Mouse (Mus musculus) gastrocnemius, adult 8-10 months (tissue): ENCODE data around the gene Dnajc30. TPM values are rescaled to one million over a fixed set of nuclear protein-coding genes. Genes with fewer than 3 reads are reported as not detected.
A peak's percentile ranks its signal among the peaks of the same experiment; 100 is the strongest.
"Not testable (repeated sequence)": the region's sequence is repeated elsewhere in the genome, so short reads cannot be mapped to it uniquely, and the experiment has no call there.

Source experiments
- DNase-seq, 2 experiments: peaks; one replicate each; pipeline ENCODE4 v3.0.0; 2022; ENCODE audit warnings: low spot score in 2 of 2
- total RNA-seq, 4 experiments: library from RNA; stranded (reverse); gene quantifications; 2 replicates each; pipeline ENCODE4 v1.2.4; 2022

The Dnajc30 gene
- total RNA-seq, 4 experiments from 2014 or later, result 24.3 to 26.8 (median 25.8) TPM

DNA sequence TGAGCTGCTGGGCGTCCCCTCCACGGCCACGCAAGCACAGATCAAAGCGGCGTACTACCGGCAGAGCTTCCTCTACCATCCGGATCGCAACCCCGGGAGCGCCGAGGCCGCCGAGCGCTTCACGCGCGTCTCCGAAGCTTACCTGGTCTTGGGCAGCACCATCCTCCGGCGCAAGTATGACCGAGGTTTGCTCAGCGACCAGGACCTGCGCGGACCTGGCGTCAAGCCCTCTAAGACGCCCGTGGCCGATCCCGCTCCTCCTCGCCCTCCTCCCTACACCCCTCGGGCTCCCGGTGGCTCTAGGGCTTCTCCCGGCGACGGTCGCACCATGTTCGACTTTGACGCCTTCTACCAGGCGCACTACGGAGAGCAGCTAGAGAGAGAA lies 372 bp downstream of the Dnajc30 start:
- no peak for DNase-seq

GRCm38 (mm10) chr5:135064909-135065446 lies 976 bp downstream of the Dnajc30 start, which contains the start of gene Bud23:
Gene Bud23 (minus strand): TSS chr5:135064959.
- DNase-seq, result not testable (repeated sequence)

- DNase-seq, result no peak
Observed at GRCm38 (mm10) chr5:135066008-135066407, 2.0 kb downstream of the Dnajc30 start.

- DNase-seq, result no peak
Observed at GRCm38 (mm10) chr5:135070448-135070847, 6.4 kb downstream of the Dnajc30 start.

GRCm38 (mm10) chr5:135072061-135072460 lies 8.1 kb downstream of the Dnajc30 start:
- no peak for DNase-seq

DNA sequence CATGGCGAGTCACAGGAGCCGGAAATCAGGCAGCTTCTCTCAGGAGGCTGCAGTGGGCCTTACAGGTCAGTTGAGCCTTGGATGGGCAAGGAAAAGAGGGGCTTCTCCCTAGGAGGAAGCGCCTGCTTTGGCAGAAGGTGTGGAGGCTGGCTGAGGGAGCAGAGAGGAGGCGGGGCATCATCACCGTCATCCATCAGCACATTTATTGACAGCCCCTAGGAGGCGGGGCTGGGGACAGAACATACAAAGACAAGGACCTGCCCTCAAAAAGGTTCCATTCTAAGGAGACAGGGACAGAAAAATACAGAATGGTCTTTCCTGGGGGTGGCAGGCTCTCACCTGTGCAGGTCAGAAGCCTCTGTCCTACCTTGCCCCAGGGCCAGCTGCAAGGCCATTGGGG lies 8.7 kb downstream of the Dnajc30 start:
- DNase-seq, result no peak

- DNase-seq, result no peak
Observed at GRCm38 (mm10) chr5:135073349-135074150, 9.5 kb downstream of the Dnajc30 start.

DNA sequence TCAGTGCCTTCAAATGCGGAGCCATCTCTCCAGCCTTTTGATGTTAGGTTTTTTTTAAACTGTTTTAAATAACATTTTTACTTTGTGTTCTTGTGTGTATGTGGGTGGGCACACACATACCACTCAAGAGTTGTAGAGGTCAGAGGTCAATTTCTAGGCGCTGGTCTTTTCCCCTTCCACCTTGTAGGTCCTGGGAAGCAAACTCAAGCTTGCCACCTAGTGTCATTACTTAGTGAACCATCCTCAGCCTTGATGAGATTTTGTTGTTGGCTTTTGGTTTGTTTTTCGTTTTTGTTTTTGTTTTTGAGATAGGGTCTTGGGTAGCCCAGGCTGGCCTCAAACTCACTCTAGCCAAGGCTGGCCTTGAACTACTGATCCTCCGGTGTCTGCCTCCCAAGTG lies 11.7 kb downstream of the Dnajc30 start:
- no peak for DNase-seq

DNA sequence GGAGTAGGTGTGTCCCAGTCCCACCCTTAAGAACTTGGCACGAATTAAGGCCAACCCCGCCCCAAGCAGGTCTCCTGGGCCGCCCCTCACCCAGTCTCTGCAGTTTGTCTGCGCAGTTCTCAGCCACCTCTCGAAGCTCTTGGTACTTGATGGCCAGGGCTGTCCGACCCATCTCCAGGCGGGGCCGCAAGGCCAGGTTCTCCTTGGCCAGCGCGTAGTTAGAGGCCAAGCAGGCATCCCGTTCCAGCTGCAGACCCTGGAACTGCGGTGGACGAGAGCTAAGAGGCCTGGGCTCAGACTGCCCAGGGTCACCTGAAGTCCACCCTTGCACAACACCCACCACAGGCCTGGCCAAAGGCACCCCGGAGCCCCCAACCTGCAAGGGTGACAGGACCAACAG lies 12.4 kb downstream of the Dnajc30 start:
- DNase-seq, result no peak

- DNase-seq, result no peak
Observed at GRCm38 (mm10) chr5:135076931-135077505, 13.0 kb downstream of the Dnajc30 start.

DNA sequence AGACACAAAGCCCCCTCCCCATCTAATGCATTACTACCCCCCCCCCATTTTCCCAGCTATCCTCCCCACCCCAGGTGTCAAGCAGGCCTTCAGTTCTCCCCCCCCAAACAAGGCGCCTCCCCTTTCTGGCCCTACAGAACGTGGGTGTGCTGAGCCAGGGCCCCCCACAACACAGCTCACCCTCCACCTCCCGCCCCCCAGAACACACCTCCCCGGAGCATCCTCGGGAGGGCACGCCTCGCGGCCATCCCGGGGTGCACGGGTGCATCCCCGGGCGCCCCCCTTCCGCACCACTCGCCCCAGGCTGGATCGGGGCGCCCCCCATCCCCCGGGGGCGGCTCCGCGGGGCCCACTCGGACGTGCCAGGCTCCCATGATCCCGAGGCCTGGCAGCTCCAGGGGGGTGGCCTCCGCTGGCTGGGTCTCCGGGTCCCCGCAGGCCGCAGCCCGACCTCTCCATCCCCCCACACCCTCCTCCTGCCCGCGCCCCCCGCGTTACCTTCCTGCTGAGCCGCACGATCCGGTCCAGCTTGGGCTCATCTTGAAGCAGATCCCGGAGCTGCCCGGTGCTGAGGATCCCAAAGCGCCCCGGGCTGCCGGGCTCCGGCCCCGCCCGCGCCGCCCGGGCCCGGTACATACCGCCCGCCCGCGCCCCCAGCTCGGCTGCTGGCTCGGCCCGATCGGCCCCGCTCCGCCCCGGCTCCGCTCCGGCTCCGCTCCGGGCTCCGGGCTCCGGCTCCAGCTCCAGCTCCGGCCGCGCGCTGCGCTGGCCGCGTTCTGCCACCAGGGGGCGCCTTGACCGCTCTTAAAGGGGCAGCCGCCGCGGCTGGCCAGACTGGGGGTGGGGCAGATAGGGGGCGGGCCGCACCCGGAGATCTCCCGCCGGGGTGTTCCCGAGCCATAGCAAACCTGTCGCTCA lies 13.8 kb downstream of the Dnajc30 start, which contains the start of gene Vps37d:
Vps37d (minus strand) TSS at position 703 of the 918 bp plus-strand sequence.
- peak; percentile 86 to 89 for DNase-seq

DNA sequence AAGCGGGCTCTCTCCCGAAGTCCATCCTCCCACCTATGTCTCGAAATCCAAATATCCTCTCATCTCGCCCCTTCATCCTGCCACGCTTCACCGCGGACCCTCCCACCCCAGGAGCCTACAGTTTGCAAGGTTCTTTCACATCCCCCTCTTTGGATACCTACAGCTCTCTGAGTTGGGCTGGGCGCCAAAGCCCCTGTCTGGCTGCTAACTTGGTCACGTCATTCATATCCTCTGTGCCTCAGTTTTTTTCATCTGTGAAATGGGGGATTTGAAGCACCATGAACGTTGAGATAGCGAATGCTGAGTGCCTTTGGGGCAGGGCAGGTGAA lies 14.4 kb downstream of the Dnajc30 start:
- no peak for DNase-seq

- no peak for DNase-seq
Observed at GRCm38 (mm10) chr5:135079578-135079977, 15.6 kb downstream of the Dnajc30 start.

DNA sequence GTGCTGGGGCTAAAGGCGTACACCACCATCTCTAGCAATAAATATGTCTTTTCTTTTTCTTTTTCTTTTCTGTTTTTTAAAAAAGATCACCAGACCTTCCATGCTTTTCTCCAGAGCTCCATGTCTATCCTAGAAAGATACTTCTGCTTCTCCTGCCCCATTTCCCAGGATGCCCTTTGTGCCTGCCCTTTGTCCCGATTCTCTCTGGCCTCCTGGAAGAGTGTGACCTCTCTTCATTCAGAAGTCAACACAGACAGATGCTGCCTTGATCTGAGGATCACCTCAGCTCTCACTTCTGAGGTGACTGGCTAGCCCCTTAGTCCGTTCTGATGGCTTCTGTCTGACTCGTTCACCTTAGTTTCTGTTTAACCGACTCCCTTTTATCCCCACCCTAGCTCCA lies 16.5 kb downstream of the Dnajc30 start:
- DNase-seq, result no peak

- DNase-seq, result no peak
Observed at GRCm38 (mm10) chr5:135086871-135087270, 22.9 kb downstream of the Dnajc30 start.

- no peak for DNase-seq
Observed at GRCm38 (mm10) chr5:135089653-135090052, 25.7 kb downstream of the Dnajc30 start, which contains the start of gene Mlxipl. Gene Mlxipl (plus strand): TSS chr5:135089890.

DNA sequence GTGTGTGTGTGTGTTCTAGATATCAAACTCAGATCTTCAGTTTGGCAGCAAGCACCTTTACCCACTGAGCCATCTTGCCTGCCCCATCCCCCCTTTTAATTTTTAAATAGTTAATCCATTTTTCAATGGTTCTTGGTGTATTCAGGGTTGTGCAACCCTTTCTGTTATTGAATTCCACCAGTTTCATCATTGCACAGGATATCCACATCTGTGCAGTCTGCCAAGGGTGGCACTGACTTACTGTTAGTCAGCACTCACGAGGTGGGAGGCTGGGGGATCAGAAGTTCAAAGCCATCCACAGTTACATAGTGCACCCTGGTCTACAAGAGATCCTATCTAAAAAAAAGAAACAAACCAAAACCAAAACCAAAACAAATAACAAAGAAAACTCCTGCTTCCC lies 37.0 kb downstream of the Dnajc30 start:
- no peak for DNase-seq

GRCm38 (mm10) chr5:135103999-135104660 lies 40.1 kb downstream of the Dnajc30 start:
- DNase-seq, result no peak

DNA sequence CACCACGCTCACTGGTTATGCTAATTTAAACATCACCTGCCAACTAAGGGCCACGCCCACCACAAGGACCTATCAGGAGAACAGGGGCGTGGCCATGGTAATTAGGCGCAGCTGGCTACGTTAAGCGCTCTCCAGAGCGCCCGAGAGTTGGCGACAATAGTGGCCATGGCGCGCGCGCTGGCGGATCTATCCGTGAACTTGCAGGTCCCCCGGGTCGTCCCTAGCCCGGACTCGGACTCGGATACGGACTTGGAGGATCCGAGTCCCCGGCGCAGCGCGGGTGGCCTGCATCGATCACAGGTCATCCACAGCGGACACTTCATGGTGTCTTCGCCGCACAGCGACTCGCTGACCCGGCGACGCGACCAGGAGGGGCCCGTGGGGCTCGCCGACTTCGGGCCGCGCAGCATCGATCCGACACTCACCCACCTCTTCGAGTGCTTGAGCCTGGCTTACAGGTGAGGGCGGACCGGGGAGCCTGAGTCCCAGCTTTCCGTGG lies 42.8 kb downstream of the Dnajc30 start:
- DNase-seq, result peak; percentile 85 to 92

DNA sequence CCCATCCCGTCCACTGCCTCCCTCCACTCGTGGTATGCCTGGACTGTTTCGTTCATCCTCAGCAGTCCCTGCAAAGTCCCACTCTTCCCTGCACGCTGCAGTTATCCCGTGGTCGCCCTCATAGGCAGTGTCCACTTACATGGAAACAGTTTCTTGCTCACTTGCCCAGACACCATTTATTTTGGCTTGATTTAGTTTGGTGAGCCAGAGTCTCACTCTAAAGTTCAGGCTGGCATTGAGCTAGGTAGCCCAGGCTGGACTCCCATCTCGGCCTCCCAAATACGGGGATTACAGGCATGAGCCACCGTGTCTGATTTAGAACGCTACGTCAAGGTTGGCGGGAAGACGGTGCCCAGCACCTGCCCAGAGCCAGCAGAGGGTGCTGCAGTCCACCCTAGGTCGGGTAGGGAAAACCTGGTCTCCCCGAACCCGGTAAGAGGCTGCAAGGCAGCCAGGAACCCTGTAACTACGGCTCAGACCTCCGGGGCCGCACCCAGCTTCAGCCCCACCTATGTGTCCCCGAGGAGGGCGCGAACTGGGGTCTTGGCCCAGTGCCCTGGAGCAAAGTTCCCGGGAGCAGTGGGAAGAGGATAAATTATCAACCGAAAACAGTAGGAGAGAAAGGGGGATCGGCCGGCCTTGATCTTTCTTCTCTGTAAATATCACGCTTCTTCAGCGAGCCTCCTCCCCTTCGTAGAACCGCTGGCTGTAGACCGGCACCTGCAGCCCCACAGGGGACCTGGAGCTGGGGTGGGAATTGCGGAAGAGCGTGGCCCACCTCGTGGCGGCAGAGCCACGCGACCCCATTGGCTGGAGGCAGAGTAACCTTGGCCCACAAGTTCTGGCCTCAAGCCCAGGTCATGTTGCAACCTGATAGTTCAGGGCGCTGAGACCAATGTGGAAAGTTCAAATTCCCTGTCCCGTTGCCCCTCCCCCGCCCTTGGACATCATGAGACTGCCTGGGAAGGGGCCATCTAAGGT lies 43.8 kb downstream of the Dnajc30 start:
- DNase-seq, result peak; percentile 92
